Mouse (Mus musculus) heart, embryonic 12.5 days (tissue): ENCODE data around the gene Tbc1d5. TPM values are rescaled to one million over a fixed set of nuclear protein-coding genes. Genes with fewer than 3 reads are reported as not detected.

Source experiments
- ATAC-seq: fragments of 200-750 bp; cut with Nextera tagmentation; 2 replicates; pipeline ENCODE4 v1.8.0; 2017; ENCODE audit warnings: moderate TSS enrichment, moderate library complexity; ENCODE audit not compliant: insufficient number of reproducible peaks, low FRiP score
- H3K27ac ChIP-seq: fragments of 300-500 bp; sonication (generic); 2 replicates; pipeline ENCODE4 v1.5.1; 2016; ENCODE audit warnings: mild to moderate bottlenecking, moderate library complexity; ENCODE audit not compliant: poor library complexity, severe bottlenecking
- H3K27me3 ChIP-seq: fragments of 300-500 bp; sonication (generic); replicated peaks from 2 replicates; pipeline ENCODE4 v1.6.1; 2016; ENCODE audit warnings: mild to moderate bottlenecking, moderate library complexity
- H3K36me3 ChIP-seq: fragments of 300-500 bp; sonication (generic); 2 replicates; pipeline ENCODE4 v1.6.1; 2016; ENCODE audit warnings: mild to moderate bottlenecking, moderate library complexity
- H3K4me1 ChIP-seq: fragments of 300-500 bp; sonication (generic); replicated peaks from 2 replicates; pipeline ENCODE4 v1.6.1; 2016; ENCODE audit warnings: mild to moderate bottlenecking
- H3K4me2 ChIP-seq: fragments of 300-500 bp; sonication (generic); 2 replicates; pipeline ENCODE4 v1.6.1; 2016; ENCODE audit warnings: mild to moderate bottlenecking, moderate library complexity
- H3K4me3 ChIP-seq: fragments of 300-500 bp; sonication (generic); 2 replicates; pipeline ENCODE4 v1.5.1; 2016; ENCODE audit warnings: mild to moderate bottlenecking
- H3K9ac ChIP-seq: fragments of 300-500 bp; sonication (generic); 2 replicates; pipeline ENCODE4 v1.6.1; 2016; ENCODE audit warnings: mild to moderate bottlenecking, moderate library complexity
- H3K9me3 ChIP-seq: fragments of 300-500 bp; sonication (generic); replicated peaks from 2 replicates; pipeline ENCODE4 v1.6.1; 2016; ENCODE audit warnings: mild to moderate bottlenecking, moderate library complexity
- WGBS: fragments of 180-500 bp; shearing (Covaris S2); methylation state at CpG from one replicate; pipeline ENCODE4 v1.1.7; 2016; 5-methylcytosine and 5-hydroxymethylcytosine counted together
- polyA plus RNA-seq: library from polyadenylated mRNA; unstranded; fragments of >200 nt; fragmentation: Nextera tagmentation; extraction: Ambion mirVana; gene quantifications from 2 replicates; pipeline ENCODE4 v1.2.1, GENCODE M21; 2016

Tbc1d5 gene
- polyA plus RNA-seq, 1 experiment from 2014 or later, result 10.8 TPM

GRCm38 (mm10) chr17:51178491-51179194, 509 bp downstream of the Tbc1d5 start:
- Histone ChIP-seq H3K4me3 (peak overlapping the region; percentile 77), H3K27ac (peak overlapping the region; percentile 99), H3K9me3 (no peaks in the 10 kb centered on the region), H3K27me3 (no peaks in the 10 kb centered on the region), H3K9ac (peak overlapping the region; percentile 94), H3K36me3 (no peaks in the 10 kb centered on the region), H3K4me1 (peaks cover 7% of the 10 kb centered on the region), H3K4me2 (peak overlapping the region; percentile 79)
- ATAC-seq, result peak; percentile 83
- WGBS, result under 1% methylated on average over 59 of the region's 59 CpGs

GRCm38 (mm10) chr17:51177923-51178322, 1.2 kb downstream of the Tbc1d5 start:
- H3K27ac ChIP-seq, result peak overlapping the region; percentile 99
- H3K36me3 ChIP-seq, result no peaks in the 10 kb centered on the region
- peaks cover 7% of the 10 kb centered on the region for H3K4me1 ChIP-seq
- peak overlapping the region; percentile 79 for H3K4me2 ChIP-seq
- 37% methylated on average over 6 of the region's 6 CpGs for WGBS
- peak overlapping the region; percentile 77 for H3K4me3 ChIP-seq
- H3K9me3 ChIP-seq, result no peaks in the 10 kb centered on the region
- H3K27me3 ChIP-seq, result no peaks in the 10 kb centered on the region
- H3K9ac ChIP-seq, result peak overlapping the region; percentile 94
- no peak for ATAC-seq

DNA sequence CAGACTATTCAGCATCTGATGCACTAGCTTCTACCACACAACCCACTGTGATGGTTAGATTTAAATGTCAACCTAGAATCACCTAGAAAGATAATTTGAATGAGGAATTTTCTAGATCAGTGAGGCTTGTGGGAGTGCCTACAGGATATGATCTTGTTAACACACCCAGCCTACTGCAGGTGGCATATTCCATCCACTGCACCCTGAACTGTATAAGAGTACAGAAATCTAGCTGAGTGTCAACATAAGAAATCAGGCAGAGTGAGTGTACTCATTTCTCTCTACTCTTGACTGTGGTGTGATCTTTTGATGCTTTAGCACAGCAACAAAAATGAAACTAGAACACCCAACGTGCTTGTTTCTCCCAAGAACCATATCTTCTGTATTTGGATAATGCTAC, 6.8 kb downstream of the Tbc1d5 start:
- Histone ChIP-seq H3K4me3 (no peak overlapping the region), H3K9me3 (no peaks in the 10 kb centered on the region), H3K9ac (no peak overlapping the region), H3K4me1 (peaks cover 1% of the 10 kb centered on the region; the same call in 1 of the 2 replicates), H3K36me3 (no peaks in the 10 kb centered on the region), H3K4me2 (no peak overlapping the region), H3K27me3 (no peaks in the 10 kb centered on the region), H3K27ac (no peak overlapping the region)
- no peak for ATAC-seq
- 81% methylated on average over 1 of the region's 1 CpGs for WGBS

GRCm38 (mm10) chr17:51171504-51171903, 7.6 kb downstream of the Tbc1d5 start:
- 84% methylated on average over 3 of the region's 3 CpGs for WGBS
- H3K4me3 ChIP-seq, result no peak overlapping the region
- no peaks in the 10 kb centered on the region for H3K4me1 ChIP-seq
- no peaks in the 10 kb centered on the region for H3K27me3 ChIP-seq
- no peak overlapping the region for H3K4me2 ChIP-seq
- H3K27ac ChIP-seq, result no peak overlapping the region
- H3K36me3 ChIP-seq, result no peaks in the 10 kb centered on the region
- no peak overlapping the region for H3K9ac ChIP-seq
- H3K9me3 ChIP-seq, result no peaks in the 10 kb centered on the region
- no peak for ATAC-seq

GRCm38 (mm10) chr17:51169911-51170310, 9.2 kb downstream of the Tbc1d5 start:
- WGBS, result 84% methylated on average over 4 of the region's 4 CpGs
- no peak for ATAC-seq
- no peaks in the 10 kb centered on the region for H3K27me3 ChIP-seq
- H3K9ac ChIP-seq, result no peak overlapping the region
- no peak overlapping the region for H3K4me3 ChIP-seq
- H3K9me3 ChIP-seq, result no peaks in the 10 kb centered on the region
- H3K36me3 ChIP-seq, result no peaks in the 10 kb centered on the region
- H3K4me2 ChIP-seq, result no peak overlapping the region
- H3K27ac ChIP-seq, result no peak overlapping the region
- H3K4me1 ChIP-seq, result no peaks in the 10 kb centered on the region

DNA sequence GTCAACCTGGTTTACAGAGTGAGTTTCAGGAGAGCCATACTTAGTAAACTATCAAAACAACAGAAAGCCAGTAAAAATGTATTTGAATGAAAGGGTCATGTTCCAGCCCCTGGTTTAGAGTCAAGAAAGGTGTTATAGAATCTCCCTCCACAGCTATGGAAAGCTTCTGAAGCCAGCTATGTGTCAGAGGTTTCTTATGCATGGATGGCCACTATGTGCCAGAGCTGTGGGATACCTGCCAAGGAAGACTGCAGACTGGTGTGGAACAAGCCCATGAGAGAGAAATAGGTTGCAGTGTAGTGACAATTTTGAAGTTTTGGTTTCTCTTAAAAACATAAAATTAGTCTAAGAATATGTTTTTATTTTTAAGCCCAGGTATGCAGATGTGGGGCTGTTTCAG, 16.8 kb downstream of the Tbc1d5 start:
- Histone ChIP-seq H3K9ac (no peak overlapping the region), H3K9me3 (no peaks in the 10 kb centered on the region), H3K36me3 (no peaks in the 10 kb centered on the region), H3K27me3 (no peaks in the 10 kb centered on the region), H3K4me2 (no peak overlapping the region), H3K4me3 (no peak overlapping the region), H3K27ac (no peak overlapping the region), H3K4me1 (no peaks in the 10 kb centered on the region)
- no peak for ATAC-seq

GRCm38 (mm10) chr17:51159261-51159660, 19.9 kb downstream of the Tbc1d5 start:
- Histone ChIP-seq H3K9ac (no peak overlapping the region), H3K4me1 (no peaks in the 10 kb centered on the region), H3K4me2 (no peak overlapping the region), H3K27ac (no peak overlapping the region), H3K9me3 (no peaks in the 10 kb centered on the region), H3K36me3 (no peaks in the 10 kb centered on the region), H3K4me3 (no peak overlapping the region), H3K27me3 (no peaks in the 10 kb centered on the region)
- ATAC-seq, result no peak
- 84% methylated on average over 5 of the region's 5 CpGs for WGBS

DNA sequence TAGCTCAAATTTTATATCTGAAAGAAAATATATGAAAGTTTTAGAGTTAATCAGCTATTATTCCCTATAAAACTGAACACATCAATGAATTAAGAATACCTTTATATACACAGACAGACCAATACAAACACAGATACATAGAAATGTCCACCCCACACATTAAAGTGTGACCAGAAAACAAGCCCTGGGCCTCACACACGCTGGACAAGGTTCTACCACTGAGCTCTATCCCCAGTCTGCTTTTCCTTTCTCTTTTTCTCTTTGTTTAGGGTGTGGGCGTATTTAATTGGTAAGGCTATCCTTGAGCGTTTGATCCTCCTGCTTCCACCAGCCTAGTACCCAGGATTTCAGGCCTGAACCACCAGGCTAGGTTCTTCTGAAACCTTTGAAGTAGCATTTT, 28.2 kb downstream of the Tbc1d5 start:
- no peak for ATAC-seq
- no peaks in the 10 kb centered on the region for H3K9me3 ChIP-seq
- WGBS, result 65% methylated on average over 3 of the region's 3 CpGs
- H3K9ac ChIP-seq, result no peak overlapping the region
- no peak overlapping the region for H3K4me2 ChIP-seq
- H3K4me1 ChIP-seq, result no peaks in the 10 kb centered on the region
- no peak overlapping the region for H3K4me3 ChIP-seq
- H3K27ac ChIP-seq, result no peak overlapping the region
- no peaks in the 10 kb centered on the region for H3K27me3 ChIP-seq
- H3K36me3 ChIP-seq, result no peaks in the 10 kb centered on the region

- Histone ChIP-seq H3K4me3 (no peak overlapping the region), H3K4me1 (no peaks in the 10 kb centered on the region), H3K9me3 (no peaks in the 10 kb centered on the region), H3K36me3 (no peaks in the 10 kb centered on the region), H3K27me3 (no peaks in the 10 kb centered on the region), H3K4me2 (no peak overlapping the region), H3K9ac (no peak overlapping the region), H3K27ac (no peak overlapping the region)
- 88% methylated on average over 4 of the region's 4 CpGs for WGBS
- ATAC-seq, result no peak
Observed at GRCm38 (mm10) chr17:51144983-51145382, 34.2 kb downstream of the Tbc1d5 start.

DNA sequence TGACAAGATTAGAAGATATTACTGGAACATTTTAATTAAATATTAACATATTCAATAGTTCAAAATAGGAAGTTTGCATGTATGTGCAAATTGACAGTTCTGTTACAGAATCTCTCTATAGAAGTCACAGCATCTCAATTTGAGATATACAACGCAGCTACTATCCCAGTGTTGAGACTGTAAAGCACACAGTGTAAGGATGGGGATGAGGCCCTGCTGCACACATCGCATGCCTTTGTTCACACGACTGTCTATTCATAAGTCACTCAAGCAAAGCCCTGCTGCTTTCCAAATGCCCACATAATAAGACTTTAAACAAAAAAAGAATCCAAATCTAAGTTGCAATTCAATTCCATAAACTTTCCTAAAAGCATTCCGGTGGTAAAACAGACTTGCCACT, 37.1 kb downstream of the Tbc1d5 start:
- H3K4me2 ChIP-seq, result no peak overlapping the region
- no peaks in the 10 kb centered on the region for H3K4me1 ChIP-seq
- peaks cover 3% of the 10 kb centered on the region; the same call in 1 of the 2 replicates for H3K9me3 ChIP-seq
- H3K36me3 ChIP-seq, result peaks cover 4% of the 10 kb centered on the region; the same call in 1 of the 2 replicates
- no peak overlapping the region for H3K4me3 ChIP-seq
- no peaks in the 10 kb centered on the region for H3K27me3 ChIP-seq
- 88% methylated on average over 4 of the region's 4 CpGs for WGBS
- H3K27ac ChIP-seq, result no peak overlapping the region
- no peak for ATAC-seq
- no peak overlapping the region for H3K9ac ChIP-seq

GRCm38 (mm10) chr17:51111194-51111593, 68.0 kb downstream of the Tbc1d5 start:
- Histone ChIP-seq H3K36me3 (0 out of 2 replicates have a peak, but pooled peaks cover 4% of the 10 kb centered on the region), H3K27ac (no peak overlapping the region), H3K27me3 (no peaks in the 10 kb centered on the region), H3K4me1 (no peaks in the 10 kb centered on the region), H3K9me3 (no peaks in the 10 kb centered on the region), H3K9ac (no peak overlapping the region), H3K4me2 (no peak overlapping the region), H3K4me3 (no peak overlapping the region)
- ATAC-seq, result no peak
- WGBS, result 67% methylated on average over 2 of the region's 2 CpGs

GRCm38 (mm10) chr17:51104294-51104693, 74.9 kb downstream of the Tbc1d5 start:
- WGBS, result 79% methylated on average over 1 of the region's 1 CpGs

More at GRCm38 (mm10) chr17:51104294-51104693, 74.9 kb downstream of the Tbc1d5 start:
- Histone ChIP-seq H3K4me2 (no peak overlapping the region), H3K27me3 (no peaks in the 10 kb centered on the region), H3K4me1 (no peaks in the 10 kb centered on the region), H3K9me3 (peaks cover 2% of the 10 kb centered on the region; the same call in 1 of the 2 replicates), H3K4me3 (no peak overlapping the region), H3K9ac (no peak overlapping the region), H3K36me3 (0 out of 2 replicates have a peak, but pooled peaks cover 4% of the 10 kb centered on the region), H3K27ac (no peak overlapping the region)
- no peak for ATAC-seq
